Mouse (Mus musculus) megakaryocyte progenitor cell, adult 5-6 weeks (primary cell): ENCODE data around the gene Ptms. TPM values are rescaled to one million over a fixed set of nuclear protein-coding genes. Genes with fewer than 3 reads are reported as not detected.

Experiments
- ATAC-seq: replicated peaks from 2 replicates; pipeline ENCODE4 v1.8.0; 2016; ENCODE audit warnings: mild to moderate bottlenecking, moderate TSS enrichment, inconsistent platforms; ENCODE audit not compliant: poor library complexity
- total RNA-seq, 2 experiments: library from RNA; stranded (forward) in 1 of 2; stranded (reverse) in 1 of 2; fragments of 157-497, 149-512 nt in 1 of 2; fragments of 200-1000 nt in 1 of 2; gene quantifications; 2 replicates each; pipeline versions ENCODE4 v1.2.3 to v1.2.4; 2015 to 2017

Gene Ptms
- total RNA-seq, 2 experiments from 2014 or later: 14.0 to 15.9 TPM

- ATAC-seq: peak; percentile 81
These were observed 11.0 kb upstream of the Ptms start, which contains the start of gene Mlf2 for GRCm38 (mm10) chr6:124930754-124931524. TSS of gene Mlf2 (plus strand) at chr6:124931386.

DNA sequence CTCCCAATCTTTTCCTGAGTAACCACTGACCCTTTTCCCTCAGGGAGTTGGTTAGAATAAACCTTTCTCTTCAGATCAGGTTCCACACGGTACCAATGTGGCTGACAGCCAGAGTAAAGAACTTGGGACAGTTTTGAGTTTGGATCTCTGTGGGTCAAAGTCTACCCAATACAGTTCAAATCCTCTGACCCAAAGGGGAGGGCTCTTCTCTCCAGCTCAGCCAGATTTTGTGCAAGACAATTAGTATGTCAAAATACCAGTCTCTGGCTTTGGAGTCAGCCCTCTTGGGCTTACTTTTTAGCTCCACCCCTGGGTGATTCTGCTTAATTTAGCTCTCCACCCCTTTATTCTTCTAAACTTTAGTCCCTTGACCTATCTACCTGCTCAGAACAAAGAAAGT lies 10.3 kb upstream of the Ptms start:
- no peak for ATAC-seq

DNA sequence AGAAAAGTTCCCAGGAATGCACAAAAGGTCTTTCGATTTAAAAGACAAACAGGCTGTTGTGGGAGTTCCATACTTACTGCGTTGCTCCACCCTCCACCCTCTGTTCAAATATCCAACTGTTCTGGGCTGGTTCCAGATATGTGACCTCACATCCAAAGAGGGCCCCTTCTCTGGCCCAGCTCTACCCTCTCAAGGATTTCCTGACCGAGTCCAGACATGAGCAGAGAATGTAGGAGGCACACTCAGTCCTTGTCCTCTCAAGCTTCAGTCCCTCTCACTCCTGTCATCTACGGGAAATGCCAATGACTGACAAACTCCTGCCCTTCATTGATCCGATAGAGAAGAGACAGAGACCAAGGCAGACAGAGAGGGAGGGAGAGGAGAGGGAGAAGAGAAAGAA lies 6.0 kb upstream of the Ptms start:
- no peak for ATAC-seq

- ATAC-seq: no peak
These were observed 5.4 kb upstream of the Ptms start for GRCm38 (mm10) chr6:124925173-124925793.

DNA sequence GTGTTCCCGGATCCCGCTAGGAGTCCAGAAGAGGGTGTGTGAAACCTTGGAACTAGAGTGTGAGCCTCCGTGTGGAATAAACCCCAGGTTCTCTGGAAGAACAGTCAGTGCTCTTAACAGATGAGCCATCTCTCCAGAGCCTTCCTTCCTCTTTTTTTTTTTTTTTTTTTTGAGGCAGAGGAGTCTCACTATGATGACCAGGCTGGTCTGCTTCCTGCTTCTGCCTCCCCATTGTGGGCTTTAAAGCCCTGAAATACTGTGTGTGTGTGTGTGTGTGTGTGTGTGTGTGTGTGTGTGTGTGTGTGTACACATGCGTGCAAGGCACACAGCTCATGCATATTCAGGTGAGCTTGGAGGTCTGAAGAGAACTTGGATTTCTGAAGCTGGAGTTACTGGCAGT lies 1.6 kb upstream of the Ptms start:
- peak; percentile 49 for ATAC-seq

DNA sequence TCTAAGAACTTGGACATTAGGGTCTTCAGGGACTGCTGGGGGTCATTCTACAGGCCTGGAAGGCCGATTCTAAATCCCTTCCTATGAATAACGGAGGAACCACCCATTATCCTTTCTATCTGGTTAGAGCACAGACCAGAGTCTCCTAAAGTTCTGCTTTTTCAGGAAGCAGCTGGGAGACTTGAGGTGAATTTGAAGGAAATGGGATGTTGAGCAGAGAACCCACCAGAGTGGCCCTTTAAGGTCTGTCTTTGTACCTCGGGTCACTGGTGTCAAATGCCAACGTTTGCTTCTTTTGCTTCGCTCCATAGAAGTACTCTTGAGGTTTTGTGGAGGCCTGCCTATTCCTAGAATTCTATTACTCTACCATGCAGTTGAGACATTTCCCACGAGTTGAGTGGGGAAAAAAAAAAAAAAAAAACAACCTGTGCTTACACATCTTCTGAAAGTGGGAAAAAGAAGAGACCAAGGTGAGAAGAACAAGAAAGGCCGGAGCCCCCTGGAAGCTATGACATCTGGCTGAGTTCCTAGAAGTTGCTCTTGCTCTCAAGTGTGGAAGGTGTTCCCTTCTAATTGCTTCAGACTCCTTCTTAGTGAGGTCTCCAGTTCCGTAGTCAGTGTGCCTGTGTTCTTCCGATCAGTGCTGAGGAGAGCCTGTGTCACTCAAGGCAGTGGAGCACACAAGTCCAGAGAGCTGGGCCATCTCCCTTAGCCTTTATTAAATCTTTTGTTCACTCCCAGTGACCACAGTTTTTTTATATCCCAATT lies 599 bp upstream of the Ptms start:
- ATAC-seq: no peak

- ATAC-seq: no peak
These were observed 844 bp downstream of the Ptms start for GRCm38 (mm10) chr6:124918890-124919627.

DNA sequence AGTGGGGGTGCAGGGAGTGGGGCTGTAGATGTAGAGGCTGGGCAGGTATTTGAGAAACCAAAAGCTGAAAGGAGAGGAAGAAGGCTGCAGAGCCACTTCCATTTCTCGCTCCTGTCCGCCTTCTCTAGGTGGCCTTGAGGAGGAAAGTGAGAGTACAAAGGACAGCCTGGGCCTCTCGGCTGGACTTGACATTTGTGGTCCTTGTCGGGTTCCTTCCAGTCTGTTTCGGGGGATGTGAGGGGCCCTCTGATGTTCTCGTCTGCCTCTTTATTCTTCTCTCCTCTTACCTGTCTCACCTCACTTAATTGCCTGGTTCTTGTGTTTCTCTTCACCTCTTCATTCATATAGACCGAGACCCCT lies 1.6 kb downstream of the Ptms start:
- ATAC-seq: no peak

GRCm38 (mm10) chr6:124917518-124918330 lies 2.2 kb downstream of the Ptms start:
- ATAC-seq: peak; percentile 13; the same call in 1 of the 2 replicates

GRCm38 (mm10) chr6:124916695-124917517 lies 3.0 kb downstream of the Ptms start:
- ATAC-seq: peak; percentile 76

DNA sequence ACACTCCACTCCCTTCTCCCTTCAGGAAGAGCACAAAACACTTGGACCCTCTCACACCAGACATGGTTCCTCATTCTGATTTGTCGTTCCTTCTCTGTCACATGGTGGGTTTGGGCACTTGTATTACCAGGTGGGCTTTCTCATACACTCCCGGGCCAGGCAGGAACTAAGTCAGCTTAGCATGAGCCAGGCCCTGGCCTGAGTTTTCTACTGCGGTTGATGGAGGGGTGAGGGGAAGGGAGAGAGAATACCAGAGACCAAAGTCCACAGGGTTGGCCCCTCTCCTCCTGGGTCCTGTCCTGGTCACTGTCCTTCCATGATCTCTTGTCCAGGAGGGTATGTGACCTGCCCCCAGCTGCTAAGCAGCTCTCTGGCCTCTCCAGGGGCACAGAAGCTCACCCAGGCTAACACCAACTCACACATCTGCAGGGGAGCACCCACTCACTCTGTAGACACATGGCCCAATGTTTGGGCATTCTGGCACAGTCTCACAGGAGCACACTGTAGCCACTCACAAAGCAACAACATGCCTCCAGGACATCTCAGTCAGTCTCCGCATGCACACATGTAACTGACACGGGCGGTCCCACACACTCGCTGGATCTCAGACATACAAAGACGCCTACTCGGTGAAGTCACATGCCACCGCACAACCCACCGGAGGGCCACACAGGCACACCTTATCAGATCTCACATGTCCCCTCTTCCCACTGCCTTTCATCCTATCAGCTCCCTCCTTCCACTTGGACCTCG lies 3.8 kb downstream of the Ptms start:
- ATAC-seq: no peak

DNA sequence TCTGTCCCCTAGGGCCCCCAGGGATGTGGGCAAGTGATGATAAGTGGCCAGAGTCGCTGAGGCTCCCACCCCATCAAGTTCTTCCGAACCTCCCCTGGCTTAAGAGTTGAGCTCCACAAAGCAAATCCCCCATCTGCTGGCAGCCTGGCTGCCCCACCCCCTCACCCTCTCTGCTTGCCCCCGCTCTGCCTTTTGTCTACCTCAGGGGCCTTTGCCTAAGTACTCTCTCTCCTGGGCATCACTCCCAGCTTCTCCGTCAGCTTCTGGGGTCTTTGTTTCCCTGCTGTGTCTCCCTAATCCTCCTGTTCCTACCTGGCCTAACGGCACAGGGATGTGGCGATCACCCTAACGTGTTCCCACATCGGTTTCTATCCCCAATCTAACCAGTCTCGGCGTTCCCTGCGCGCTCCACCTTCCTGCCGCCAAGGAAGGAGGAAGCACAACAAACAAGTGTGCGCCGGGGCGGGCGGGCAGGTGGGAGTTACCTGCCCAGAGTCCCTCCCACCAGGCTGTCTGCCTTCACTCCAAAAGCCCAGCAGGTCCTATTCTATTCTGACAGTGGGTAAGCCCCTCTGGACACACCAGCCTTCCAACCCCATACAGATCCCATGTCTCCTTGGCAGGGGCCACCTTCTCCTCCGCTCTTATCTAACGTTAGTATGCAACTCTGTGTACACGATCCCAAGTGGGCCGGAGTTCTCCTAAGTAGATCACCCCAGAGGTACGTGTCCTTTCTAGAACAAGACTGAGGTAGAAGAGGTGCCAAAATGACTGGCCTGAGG lies 4.6 kb downstream of the Ptms start:
- ATAC-seq: no peak

- ATAC-seq: no peak
These were observed 5.4 kb downstream of the Ptms start for GRCm38 (mm10) chr6:124914511-124914910.

GRCm38 (mm10) chr6:124913721-124914285 lies 6.1 kb downstream of the Ptms start:
- ATAC-seq: no peak

- ATAC-seq: peak; percentile 30
These were observed 6.7 kb downstream of the Ptms start for GRCm38 (mm10) chr6:124913214-124913613.

DNA sequence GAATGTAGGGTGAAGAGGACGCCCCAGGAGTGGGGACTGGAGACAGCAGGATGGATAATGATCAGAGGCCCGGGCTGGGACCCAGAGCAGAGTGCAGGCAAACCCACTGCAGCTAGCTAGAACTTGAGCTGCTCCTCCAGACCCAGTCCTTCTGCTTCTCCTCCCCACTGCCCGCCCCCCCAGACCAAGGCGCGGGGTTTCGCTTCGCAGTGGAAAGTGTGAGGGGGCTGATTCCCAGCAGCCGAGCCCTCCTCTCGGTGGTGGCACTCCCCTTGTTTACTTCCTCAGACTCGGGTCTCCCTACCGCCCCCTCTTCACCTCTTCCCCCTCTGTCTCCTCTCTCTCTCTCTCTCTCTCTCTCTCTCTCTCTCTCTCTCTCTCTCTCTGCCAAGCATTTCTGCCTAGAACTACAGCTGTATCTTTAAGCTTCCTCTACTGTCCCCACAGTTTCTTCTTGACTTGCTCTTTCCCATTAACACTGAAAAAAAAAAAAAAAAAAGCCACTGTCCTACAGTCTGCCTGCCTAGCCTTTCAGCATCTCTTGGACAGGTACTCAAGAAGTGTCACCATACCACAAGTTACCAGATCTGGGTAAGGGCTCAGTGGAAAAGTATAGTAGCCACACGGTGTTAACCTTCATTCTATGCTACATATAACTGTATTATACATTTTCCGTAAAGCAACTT lies 8.2 kb downstream of the Ptms start, which contains the start of gene Lag3:
Gene Lag3, minus strand, starts transcription at position 173 of the 686 bp plus-strand sequence.
- ATAC-seq: peak; percentile 27; the same call in 1 of the 2 replicates

- peak; percentile 45 for ATAC-seq
These were observed 9.9 kb downstream of the Ptms start for GRCm38 (mm10) chr6:124910032-124910431.
